Mouse (Mus musculus) mesoderm, embryonic 11.5 days (tissue): ENCODE results near the gene 4921524J17Rik.

Experiments
- DNase-seq: peaks from one replicate; pipeline ENCODE4 v3.0.0-alpha.2; 2012; ENCODE audit warnings: low read depth, low spot score

The 4921524J17Rik gene

DNA sequence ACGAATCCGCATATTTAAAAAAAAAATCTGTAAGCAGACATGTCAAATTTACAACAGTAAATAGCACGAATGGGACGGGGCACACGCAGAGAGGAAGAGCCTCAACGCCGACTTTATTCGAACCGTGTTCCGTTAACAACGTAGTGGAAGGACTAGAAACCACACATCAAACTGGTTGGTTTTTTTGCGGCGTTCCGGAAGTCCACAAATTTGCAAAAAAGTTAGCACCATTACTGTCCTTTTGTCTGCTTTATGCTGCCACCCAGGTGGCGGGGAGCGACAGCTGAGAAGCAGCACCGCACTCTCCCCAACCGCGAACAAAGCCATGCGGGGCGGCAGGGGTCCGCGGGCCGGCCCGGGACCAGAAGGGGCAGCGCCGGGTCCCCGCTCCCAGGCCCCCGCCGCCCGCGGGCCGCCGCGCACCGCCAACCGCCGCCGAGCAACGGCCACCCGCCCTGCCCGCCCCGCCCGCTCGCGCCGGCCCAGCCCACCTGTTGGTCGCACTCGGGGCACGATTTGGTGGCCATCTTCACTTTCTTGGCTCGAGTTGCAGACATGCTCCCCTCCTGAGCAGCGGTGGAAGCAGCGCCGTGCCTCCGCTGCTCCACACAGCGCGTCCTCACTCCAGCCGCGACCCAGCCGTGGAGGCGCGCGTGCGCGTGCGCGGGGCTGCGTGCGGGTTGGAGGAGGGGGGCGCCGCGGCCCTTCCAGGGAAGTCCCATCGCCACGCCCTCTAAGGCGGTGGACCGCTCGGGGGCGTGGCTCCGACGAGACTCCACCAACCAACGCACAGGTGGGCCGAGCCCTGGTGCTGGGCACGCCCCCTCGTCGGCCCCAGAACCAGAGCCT, at the start of gene 4921524J17Rik:
Gene 4921524J17Rik (minus strand): TSS at position 666 of the 849 bp plus-strand sequence.
- peak; percentile 98 for DNase-seq

DNA sequence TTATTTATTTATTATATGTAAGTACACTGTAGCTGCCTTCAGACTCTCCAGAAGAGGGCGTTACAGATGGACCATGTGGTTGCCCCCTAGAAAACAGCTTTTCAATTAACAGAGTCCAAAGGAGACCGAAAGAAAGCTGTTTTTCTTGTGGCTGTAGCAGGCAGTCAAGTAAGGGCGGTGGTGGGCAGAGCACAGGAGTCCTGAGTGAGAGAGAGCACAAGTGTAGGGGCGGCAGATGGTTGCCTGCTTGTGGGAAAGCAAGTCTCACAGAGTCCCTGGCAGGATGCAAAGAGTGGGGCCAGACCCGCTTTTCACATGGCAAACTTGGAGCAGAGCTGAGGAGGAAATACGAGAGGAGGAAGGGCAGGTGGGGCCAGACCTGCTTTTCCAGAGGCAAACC, 49.8 kb upstream of the 4921524J17Rik start:
- no peak for DNase-seq

DNA sequence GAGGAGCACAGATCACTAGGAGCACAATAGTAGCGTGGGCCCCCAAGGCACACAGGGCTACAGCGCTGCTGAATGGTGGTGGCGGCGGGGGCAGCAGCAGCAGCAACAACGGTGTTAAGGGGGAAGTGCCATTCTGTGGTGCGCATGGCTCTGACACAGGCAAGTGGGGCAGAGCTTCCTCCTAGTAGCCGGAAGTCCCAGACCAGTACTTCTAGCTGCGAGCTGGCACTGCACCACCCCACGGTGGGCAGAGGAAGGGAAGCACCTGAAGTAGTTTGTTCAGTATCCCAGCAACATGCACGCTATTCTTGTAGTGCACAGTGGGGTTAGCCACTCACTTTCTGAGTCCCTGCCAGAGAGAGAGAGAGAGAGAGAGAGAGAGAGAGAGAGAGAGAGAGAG, 49.3 kb upstream of the 4921524J17Rik start:
- DNase-seq: no peak

DNA sequence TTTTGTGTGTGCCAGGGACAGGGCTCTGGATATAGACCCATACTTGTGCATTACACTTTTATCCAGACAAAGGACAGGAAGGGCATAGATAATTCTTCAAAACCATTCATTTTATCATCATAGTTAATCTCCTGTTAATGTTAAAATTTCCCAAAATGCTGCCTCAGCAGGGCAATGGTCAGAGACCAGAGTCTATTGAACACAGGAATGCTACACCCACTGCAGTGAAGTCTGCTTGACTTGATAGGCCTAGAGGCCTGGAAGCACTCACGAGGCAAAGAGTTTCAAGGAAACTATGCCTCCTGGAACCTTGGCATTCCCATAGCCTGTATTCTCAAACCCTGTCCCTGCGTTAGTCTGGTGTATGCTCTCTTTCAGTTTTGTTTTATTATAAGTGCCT, 47.1 kb upstream of the 4921524J17Rik start:
- DNase-seq: no peak

DNA sequence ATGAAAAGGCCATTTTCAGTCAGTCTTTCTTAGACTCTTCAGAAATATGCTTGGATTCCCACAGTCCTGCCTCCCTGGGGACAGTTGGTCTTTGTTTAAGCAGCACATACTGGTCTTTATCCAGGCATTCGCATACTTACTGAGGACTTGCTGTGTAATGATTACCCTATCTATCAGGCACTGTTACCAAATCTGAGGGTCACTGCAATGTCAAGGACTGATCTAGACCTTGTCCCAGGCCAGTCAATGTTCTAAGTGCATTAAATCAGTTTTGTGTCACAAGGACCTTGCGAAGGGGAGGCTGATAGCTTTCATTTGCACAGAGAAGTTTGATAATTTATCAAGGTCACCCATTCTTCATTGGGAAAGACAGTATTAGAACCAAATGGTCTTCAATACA, 45.8 kb upstream of the 4921524J17Rik start:
- no peak for DNase-seq

DNA sequence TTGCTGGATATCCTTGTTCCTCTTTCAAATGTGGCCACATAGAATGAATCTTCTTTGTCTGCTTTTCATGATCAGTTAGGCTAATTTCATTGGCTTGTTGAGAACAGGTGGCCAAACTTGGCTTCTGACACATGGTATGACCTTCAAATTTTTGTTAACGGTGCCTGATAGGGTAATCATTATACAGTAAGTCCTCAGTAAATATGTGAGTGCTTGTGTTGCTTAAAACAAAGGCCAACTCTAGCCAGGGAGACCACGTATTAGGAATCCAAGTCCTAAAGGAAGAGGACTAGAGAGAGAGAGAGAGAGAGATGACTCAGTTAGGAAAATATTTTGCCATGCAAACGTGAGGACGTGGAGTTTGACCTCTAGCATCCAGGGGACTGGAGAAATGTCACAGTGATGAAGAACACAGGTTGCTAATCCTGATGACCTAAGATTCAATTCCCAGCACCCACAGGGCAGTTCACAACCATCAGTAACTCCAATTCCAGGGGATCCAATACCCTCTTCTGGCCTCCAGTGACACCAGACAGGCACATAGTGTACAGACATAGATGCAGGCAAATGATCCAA, 44.4 kb upstream of the 4921524J17Rik start:
- DNase-seq: no peak

- DNase-seq: no peak
Observed at GRCm38 (mm10) chr8:85474924-85475323, 42.3 kb upstream of the 4921524J17Rik start.

DNA sequence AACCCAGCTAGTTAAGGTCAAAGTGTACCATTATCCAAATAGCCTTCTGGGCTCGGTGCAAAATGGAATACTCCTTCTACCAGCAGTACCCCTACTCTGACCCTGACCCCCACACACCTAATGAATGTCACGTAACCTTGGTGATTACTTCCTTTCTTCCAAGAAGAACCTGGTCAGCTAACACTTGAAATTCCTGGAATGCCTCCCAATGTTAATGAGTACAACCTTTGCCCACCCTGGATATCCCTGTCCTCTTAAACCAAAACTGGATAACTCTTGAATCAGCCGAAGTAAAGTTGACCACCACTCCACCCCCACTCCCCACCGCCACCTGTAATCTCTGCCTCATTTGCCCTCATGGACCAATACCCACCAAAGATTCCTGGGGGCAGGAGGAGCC, 40.6 kb upstream of the 4921524J17Rik start:
- DNase-seq: no peak

DNA sequence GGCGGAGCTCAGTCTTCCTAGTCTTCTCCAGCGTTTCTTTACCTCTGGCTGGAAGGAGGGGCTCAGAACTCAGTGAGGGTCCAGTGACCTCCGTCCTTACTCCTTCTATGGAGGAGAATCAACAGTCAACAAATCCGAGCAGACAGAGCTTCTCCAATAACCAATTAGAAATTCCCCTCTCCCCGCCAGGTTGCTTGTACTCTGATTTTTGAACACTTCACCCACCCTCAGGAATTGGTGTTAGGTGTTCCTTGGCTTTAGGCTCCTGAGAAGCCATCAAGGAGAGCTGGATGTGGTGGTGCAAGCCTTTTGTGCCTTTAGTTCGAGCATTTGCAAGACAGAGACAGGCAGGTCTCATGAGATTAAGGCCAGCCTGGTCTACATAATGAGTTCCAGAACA, 40.2 kb upstream of the 4921524J17Rik start:
- no peak for DNase-seq

GRCm38 (mm10) chr8:85470753-85471152, 38.1 kb upstream of the 4921524J17Rik start:
- no peak for DNase-seq

GRCm38 (mm10) chr8:85466056-85466455, 33.4 kb upstream of the 4921524J17Rik start:
- DNase-seq: no peak

DNA sequence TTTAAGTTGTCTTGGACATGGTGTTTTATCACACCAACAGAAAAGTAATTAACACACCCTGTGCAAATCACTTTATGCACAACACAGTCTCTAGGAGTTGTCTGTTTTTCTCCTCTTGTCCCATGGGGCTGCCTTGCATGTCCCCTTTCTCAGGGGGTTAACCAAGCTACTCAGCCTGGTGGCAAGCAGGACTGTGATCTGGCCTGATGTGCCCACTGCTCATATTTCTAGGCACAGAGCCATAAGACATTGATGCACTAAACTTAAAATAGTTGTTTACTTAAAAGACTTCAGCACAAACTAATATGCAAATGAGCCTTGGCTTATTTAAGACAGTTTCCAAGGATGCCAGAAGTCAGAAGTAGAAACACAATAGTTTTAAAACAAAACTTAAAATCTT, 31.7 kb upstream of the 4921524J17Rik start:
- DNase-seq: no peak

DNA sequence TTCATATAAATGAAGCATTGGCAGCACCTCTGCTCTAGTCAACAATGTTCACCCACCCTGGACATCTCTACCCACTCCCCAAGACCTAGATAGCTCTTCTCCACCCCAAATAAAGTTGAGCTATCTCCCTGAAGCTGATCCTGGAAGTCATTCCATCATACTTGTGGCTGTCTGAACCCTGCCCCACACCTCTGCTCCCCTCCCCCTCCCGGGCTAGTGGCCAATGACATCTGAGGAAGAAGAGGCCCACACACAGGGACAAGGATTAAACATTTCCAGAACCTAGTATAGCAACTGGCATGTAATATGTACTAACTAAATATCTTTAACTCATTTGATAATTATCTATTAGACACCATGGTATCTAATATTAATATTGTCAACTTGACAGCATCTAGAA, 29.8 kb upstream of the 4921524J17Rik start:
- DNase-seq: no peak

GRCm38 (mm10) chr8:85461377-85461776, 28.7 kb upstream of the 4921524J17Rik start:
- DNase-seq: no peak

- DNase-seq: no peak
Observed at GRCm38 (mm10) chr8:85460804-85461203, 28.2 kb upstream of the 4921524J17Rik start.

DNA sequence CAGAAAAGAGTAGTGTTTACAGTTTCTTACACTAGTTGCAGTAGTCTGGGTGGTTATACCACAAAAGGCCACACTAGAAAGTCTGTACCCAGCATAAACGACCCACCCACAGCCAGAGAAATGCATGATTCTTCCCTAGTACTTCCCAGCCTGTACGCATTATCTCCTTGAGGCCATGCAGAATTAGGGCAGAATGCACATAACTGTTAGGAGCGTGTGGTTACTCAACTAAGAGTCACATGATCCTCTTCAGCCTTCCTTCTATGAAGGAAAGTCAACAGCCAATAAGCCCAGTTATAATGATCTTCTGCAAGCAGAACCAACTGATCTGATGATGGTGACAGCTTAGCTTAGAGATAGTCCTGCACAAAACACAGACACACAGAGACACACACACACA, 26.9 kb upstream of the 4921524J17Rik start:
- no peak for DNase-seq

DNA sequence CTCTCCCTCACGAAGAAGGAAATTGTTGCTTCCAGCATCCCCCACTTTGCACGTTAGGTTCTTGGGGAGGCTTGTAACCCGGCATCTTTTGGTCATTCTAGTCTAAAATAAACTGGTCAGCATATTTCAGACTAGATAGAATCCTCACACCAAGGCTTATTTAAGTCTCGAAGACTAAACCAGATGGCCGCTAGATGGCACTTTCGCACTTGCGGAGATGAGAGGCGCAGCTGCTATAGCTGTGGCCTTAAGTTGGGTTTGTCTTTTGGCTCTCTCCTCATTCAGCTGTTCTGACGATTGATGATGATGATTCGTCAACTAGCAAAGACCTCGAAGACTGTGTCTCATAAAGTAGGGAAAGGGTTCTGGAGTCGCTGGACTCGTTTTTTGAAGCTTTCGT, 23.9 kb upstream of the 4921524J17Rik start:
- DNase-seq: peak; percentile 86

DNA sequence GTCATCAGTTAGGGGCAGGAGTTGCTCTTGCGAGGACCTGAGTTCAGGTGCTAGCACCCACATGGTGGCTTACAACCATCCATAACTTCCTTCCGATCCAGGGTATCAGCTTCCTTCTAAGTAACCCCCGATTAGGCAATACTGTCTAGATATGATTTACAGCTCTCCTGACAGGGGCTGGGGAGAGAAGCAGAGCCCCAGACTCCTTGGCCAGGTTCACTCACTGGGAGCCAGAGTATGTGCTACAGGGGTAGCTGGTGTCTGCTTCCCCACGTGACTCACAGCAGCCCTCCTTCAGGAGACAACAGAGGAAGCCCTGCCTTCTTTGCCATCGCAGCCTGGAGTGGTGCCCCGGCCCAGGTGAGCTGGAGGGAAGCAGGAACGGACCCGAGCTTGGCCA, 22.1 kb upstream of the 4921524J17Rik start:
- DNase-seq: no peak

DNA sequence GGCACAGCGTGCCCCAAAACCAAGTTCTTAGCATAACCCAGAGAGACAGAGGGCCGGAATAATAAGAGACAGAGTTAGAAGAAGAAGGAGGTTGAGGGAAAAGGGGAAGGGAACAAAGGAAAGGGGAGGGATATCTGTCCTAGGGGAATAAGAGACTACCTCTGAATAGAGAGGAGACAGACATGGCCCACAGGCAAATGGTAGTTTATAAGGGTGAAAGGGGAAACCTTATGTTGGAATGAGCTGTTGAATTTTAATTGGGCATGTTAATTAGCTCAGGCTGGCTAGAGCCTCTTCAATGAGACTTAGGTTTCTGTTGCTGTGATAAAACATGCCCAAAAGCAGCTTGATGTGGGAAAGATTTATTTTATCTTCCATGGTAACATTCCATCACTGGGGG, 20.6 kb upstream of the 4921524J17Rik start:
- DNase-seq: no peak

GRCm38 (mm10) chr8:85452328-85452727, 19.7 kb upstream of the 4921524J17Rik start:
- no peak for DNase-seq

DNA sequence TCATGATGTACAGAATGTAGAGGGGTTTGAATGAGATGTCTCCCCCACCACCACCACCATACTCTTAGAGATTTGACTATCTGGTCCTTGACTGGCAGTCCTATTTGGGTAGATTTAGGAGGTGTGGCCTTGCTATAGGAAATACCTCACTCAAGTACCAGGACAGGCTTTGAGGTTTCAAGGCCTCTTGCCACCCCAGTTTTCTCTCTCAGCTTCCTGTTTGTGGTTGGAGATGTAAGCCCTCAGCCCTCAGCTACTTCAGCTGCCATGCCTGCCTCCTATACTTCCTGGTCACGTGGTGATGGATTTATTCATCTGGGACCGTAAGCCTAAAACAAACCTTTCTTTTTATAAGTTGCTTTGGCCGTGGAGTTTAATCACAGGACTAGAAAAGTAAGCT, 17.7 kb upstream of the 4921524J17Rik start:
- no peak for DNase-seq

- DNase-seq: no peak
Observed at GRCm38 (mm10) chr8:85445936-85446685, 13.5 kb upstream of the 4921524J17Rik start.

DNA sequence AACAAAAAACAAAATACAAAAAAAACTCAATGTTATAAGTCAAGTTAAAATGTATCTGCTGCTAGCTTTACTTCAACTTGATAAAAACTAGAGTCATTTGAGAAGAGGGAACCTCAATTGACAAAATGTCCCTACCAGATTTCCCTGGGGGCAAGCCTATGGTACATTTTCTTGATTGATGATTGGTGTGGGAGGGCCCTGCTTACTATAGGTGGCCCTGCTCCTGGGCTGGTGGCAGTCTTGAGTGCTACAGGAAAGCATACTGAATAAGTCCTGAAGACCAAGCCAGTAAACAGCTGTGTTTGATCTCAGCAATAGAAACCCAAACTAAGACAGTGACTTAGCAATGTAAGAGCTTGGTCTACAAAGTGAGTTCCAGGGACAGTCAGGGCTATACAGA, 11.5 kb upstream of the 4921524J17Rik start:
- DNase-seq: no peak
